Mouse (Mus musculus): Measurements from ENCODE around the gene Ggt1. TPM values are rescaled to one million over a fixed set of nuclear protein-coding genes. Genes with fewer than 3 reads are reported as not detected.

Gene Ggt1
- polyA plus RNA-seq, 1 experiment, result not detected

DNA sequence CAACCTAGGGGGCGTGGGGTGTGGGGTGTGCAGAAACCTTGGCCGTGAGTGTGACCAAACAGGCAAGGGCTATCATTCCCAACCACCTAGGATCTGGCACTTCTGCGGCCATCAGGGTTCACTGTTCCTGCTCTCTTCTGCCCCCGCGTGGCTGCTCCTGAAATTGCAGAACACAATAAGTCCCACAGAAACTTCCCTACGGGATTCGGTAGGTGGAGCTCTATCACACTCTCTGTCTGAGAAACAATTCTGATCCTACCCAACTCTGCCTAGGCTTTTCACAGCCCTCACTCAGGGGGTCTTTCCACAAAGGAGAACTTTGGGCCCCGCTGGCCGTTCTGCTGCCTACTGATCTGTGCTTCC lies 74.3 kb downstream of the Ggt1 start:
- no peak overlapping the region for H3K27ac ChIP-seq (ENCODE audit: insufficient read depth, low read depth, low read length)
- H3K4me3 ChIP-seq (ENCODE audit: insufficient read depth, low read length), result no peak overlapping the region
- H3K4me1 ChIP-seq (ENCODE audit: control insufficient read depth, insufficient read depth, low read length), result no peaks in the 10 kb centered on the region
- TF ChIP-seq CTCF (IDR thresholded peaks at IDR 0.05; ENCODE audit: low read depth, low read length) (peak; percentile 95), POLR2A (IDR thresholded peaks at IDR 0.05; ENCODE audit: borderline replicate concordance, low read depth, low read length) (no peak)

Other genes starting within 250 kb of the Ggt1 start
- gene Adora2a, start 244.7 kb upstream of the Ggt1 start, polyA plus RNA-seq (2012; ENCODE audit: insufficient read depth, insufficient read length, missing spikeins), result 0.91 and 1.4 TPM in 2 replicates
- gene Upb1, start 160.5 kb upstream of the Ggt1 start, polyA plus RNA-seq (2012; ENCODE audit: insufficient read depth, insufficient read length, missing spikeins), result 1.1 TPM in 1 of 2 replicates, not detected in the other
- gene Snrpd3, start 44.1 kb upstream of the Ggt1 start, polyA plus RNA-seq (2012; ENCODE audit: insufficient read depth, insufficient read length, missing spikeins), result 94.5 and 97.1 TPM in 2 replicates
- gene Gucd1, start 43.6 kb upstream of the Ggt1 start, polyA plus RNA-seq (2012; ENCODE audit: insufficient read depth, insufficient read length, missing spikeins), result 20.1 and 20.7 TPM in 2 replicates
- gene Lrrc75b, start 1.3 kb upstream of the Ggt1 start, polyA plus RNA-seq (2012; ENCODE audit: insufficient read depth, insufficient read length, missing spikeins), result not detected in 2 replicates
- gene Ggt5, start 27.7 kb downstream of the Ggt1 start, polyA plus RNA-seq (2012; ENCODE audit: insufficient read depth, insufficient read length, missing spikeins), result 8.4 and 11.6 TPM in 2 replicates
- not detected in 2 replicates for gene Susd2, start 82.4 kb downstream of the Ggt1 start, polyA plus RNA-seq (2012; ENCODE audit: insufficient read depth, insufficient read length, missing spikeins)
- 26.1 and 35.0 TPM in 2 replicates for gene Cabin1, start 202.7 kb downstream of the Ggt1 start, polyA plus RNA-seq (2012; ENCODE audit: insufficient read depth, insufficient read length, missing spikeins)
- gene Ddt, start 211.8 kb downstream of the Ggt1 start, polyA plus RNA-seq (2012; ENCODE audit: insufficient read depth, insufficient read length, missing spikeins), result 56.4 and 63.8 TPM in 2 replicates
- not detected in 2 replicates for gene Gm20441, start 219.3 kb downstream of the Ggt1 start, polyA plus RNA-seq (2012; ENCODE audit: insufficient read depth, insufficient read length, missing spikeins)
- gene Gstt3, start 219.8 kb downstream of the Ggt1 start, polyA plus RNA-seq (2012; ENCODE audit: insufficient read depth, insufficient read length, missing spikeins), result 12.1 and 13.1 TPM in 2 replicates
- 1.4 and 4.1 TPM in 2 replicates for gene Gstt1, start 237.0 kb downstream of the Ggt1 start, polyA plus RNA-seq (2012; ENCODE audit: insufficient read depth, insufficient read length, missing spikeins)

All from bone marrow macrophage, adult 2 months (primary cell).